Mouse (Mus musculus) embryonic facial prominence, embryonic 11.5 days (tissue): Measurements from ENCODE around the gene Cenpc1. TPM values are rescaled to one million over a fixed set of nuclear protein-coding genes. Genes with fewer than 3 reads are reported as not detected.

Source experiments
- ATAC-seq: fragments of 200-750 bp; cut with Nextera tagmentation; replicated peaks from 2 replicates; pipeline ENCODE4 v1.8.0; 2017; ENCODE audit warnings: low read depth; ENCODE audit not compliant: insufficient number of reproducible peaks, low FRiP score, low TSS enrichment
- DNase-seq: peaks from one replicate; pipeline ENCODE4 v3.0.0-alpha.2; 2015; ENCODE audit warnings: low spot score
- H3K27ac ChIP-seq: fragments of 300-500 bp; sonication (generic); replicated peaks from 2 replicates; pipeline ENCODE4 v1.5.1; 2014; ENCODE audit warnings: mild to moderate bottlenecking, low read depth, low read length, control low read depth
- H3K27me3 ChIP-seq: fragments of 300-500 bp; sonication (generic); 2 replicates; pipeline ENCODE4 v1.6.1; 2014; ENCODE audit warnings: mild to moderate bottlenecking, low read length, moderate library complexity, mixed read lengths; ENCODE audit not compliant: control insufficient read depth, insufficient read depth
- H3K36me3 ChIP-seq: fragments of 300-500 bp; sonication (generic); replicated peaks from 2 replicates; pipeline ENCODE4 v1.6.1; 2014; ENCODE audit warnings: low read depth, mild to moderate bottlenecking, low read length, moderate library complexity, mixed read lengths; ENCODE audit not compliant: control insufficient read depth, insufficient read depth
- H3K4me1 ChIP-seq: fragments of 300-500 bp; sonication (generic); 2 replicates; pipeline ENCODE4 v1.6.1; 2014; ENCODE audit warnings: low read length, mixed read lengths; ENCODE audit not compliant: control insufficient read depth, insufficient read depth
- H3K4me2 ChIP-seq: fragments of 300-500 bp; sonication (generic); 2 replicates; pipeline ENCODE4 v1.6.1; 2014; ENCODE audit warnings: low read depth, mild to moderate bottlenecking, control low read depth, low read length, moderate library complexity
- H3K4me3 ChIP-seq: fragments of 300-500 bp; sonication (generic); 2 replicates; pipeline ENCODE4 v1.5.1; 2014; ENCODE audit warnings: low read depth, low read length, control low read depth
- H3K9ac ChIP-seq: fragments of 300-500 bp; sonication (generic); replicated peaks from 2 replicates; pipeline ENCODE4 v1.6.1; 2014; ENCODE audit warnings: mild to moderate bottlenecking, control low read depth, low read length
- H3K9me3 ChIP-seq: fragments of 300-500 bp; sonication (generic); replicated peaks from 2 replicates; pipeline ENCODE4 v1.6.1; 2016; ENCODE audit warnings: mild to moderate bottlenecking, low read length, inconsistent platforms, mixed read lengths; ENCODE audit not compliant: control insufficient read depth
- WGBS: fragments of 180-500 bp; shearing (Covaris S2); extraction: QIAGEN DNeasy Blood & Tissue Kit; methylation state at CpG from one replicate; pipeline ENCODE4 v1.1.7; 2014; 5-methylcytosine and 5-hydroxymethylcytosine counted together
- polyA plus RNA-seq: library from polyadenylated mRNA; unstranded; fragments of >200 nt; fragmentation: Nextera tagmentation; extraction: Ambion mirVana; gene quantifications from 2 replicates; pipeline ENCODE4 v1.2.1, GENCODE M21; 2014

Gene Cenpc1
- polyA plus RNA-seq = 50.7 and 54.0 TPM in 2 replicates

GRCm38 (mm10) chr5:86065101-86065875 is at the start of gene Cenpc1:
TSS of gene Cenpc1 (minus strand) at chr5:86065583.
- Histone ChIP-seq H3K27ac (peak within 1 kb of the TSS; percentile 88), H3K4me3 (peak within 1 kb of the TSS; percentile 73), H3K27me3 (no peaks in the 10 kb centered on the region), H3K9me3 (no peaks in the 10 kb centered on the region), H3K4me1 (no peaks in the 10 kb centered on the region), H3K36me3 (no peaks in the 10 kb centered on the region), H3K9ac (peak within 1 kb of the TSS; percentile 78), H3K4me2 (peak within 1 kb of the TSS; percentile 40)
- DNase-seq = peak; percentile 97
- under 1% methylated on average over 60 of the region's 60 CpGs for WGBS
- peak; percentile 94 for ATAC-seq

GRCm38 (mm10) chr5:86113997-86114396 is 48.6 kb upstream of the Cenpc1 start:
- DNase-seq (no peak), ATAC-seq (no peak)
- Histone ChIP-seq H3K4me2 (no peak overlapping the region), H3K4me3 (no peak overlapping the region), H3K27me3 (no peaks in the 10 kb centered on the region), H3K9me3 (no peaks in the 10 kb centered on the region), H3K27ac (no peak overlapping the region), H3K4me1 (no peaks in the 10 kb centered on the region), H3K9ac (no peak overlapping the region), H3K36me3 (no peaks in the 10 kb centered on the region)
- WGBS = 84% methylated on average over 1 of the region's 1 CpGs

GRCm38 (mm10) chr5:86113037-86113436 is 47.7 kb upstream of the Cenpc1 start:
- H3K9me3 ChIP-seq = no peaks in the 10 kb centered on the region
- no peaks in the 10 kb centered on the region for H3K36me3 ChIP-seq
- no peaks in the 10 kb centered on the region for H3K27me3 ChIP-seq
- no peak overlapping the region for H3K9ac ChIP-seq
- H3K4me3 ChIP-seq = no peak overlapping the region
- no peaks in the 10 kb centered on the region for H3K4me1 ChIP-seq
- H3K27ac ChIP-seq = no peak overlapping the region
- H3K4me2 ChIP-seq = no peak overlapping the region
- DNase-seq (no peak), ATAC-seq (no peak)
- 94% methylated on average over 2 of the region's 2 CpGs for WGBS

GRCm38 (mm10) chr5:86111074-86111473 is 45.7 kb upstream of the Cenpc1 start:
- Histone ChIP-seq H3K36me3 (no peaks in the 10 kb centered on the region), H3K27me3 (no peaks in the 10 kb centered on the region), H3K4me1 (no peaks in the 10 kb centered on the region), H3K9me3 (no peaks in the 10 kb centered on the region), H3K4me2 (no peak overlapping the region), H3K9ac (no peak overlapping the region), H3K4me3 (no peak overlapping the region), H3K27ac (no peak overlapping the region)
- ATAC-seq = no peak
- whole genome bisulfite sequencing = 89% methylated on average over 1 of the region's 1 CpGs
- no peak for DNase-seq

- Histone ChIP-seq H3K9ac (no peak overlapping the region), H3K4me3 (no peak overlapping the region), H3K4me2 (no peak overlapping the region), H3K9me3 (no peaks in the 10 kb centered on the region), H3K4me1 (no peaks in the 10 kb centered on the region), H3K27me3 (no peaks in the 10 kb centered on the region), H3K27ac (no peak overlapping the region), H3K36me3 (no peaks in the 10 kb centered on the region)
- no peak for DNase-seq
- WGBS = 77% methylated on average over 2 of the region's 2 CpGs
- no peak for ATAC-seq
These were observed 41.2 kb upstream of the Cenpc1 start for GRCm38 (mm10) chr5:86106610-86107009.

DNA sequence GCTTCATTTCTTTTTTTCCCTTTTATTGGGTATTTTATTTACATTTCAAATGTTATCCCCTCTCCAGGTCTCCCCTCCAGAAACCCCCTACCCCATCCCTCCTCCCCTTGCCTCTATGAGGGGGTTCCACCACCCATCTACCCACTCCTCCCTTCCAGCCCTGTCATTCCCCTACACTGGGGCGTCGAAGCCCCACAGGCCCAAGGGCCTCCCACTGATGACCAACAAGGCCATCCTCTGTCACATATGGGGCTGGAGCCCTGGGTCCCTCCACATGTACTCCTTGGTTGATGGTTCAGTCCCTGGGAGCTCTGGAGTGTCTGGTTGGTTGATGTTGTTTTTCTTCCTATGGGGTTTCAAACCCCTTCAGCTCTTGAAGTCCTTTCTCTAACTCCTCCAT is 36.8 kb upstream of the Cenpc1 start:
- Histone ChIP-seq H3K4me1 (no peaks in the 10 kb centered on the region), H3K4me3 (no peak overlapping the region), H3K27me3 (no peaks in the 10 kb centered on the region), H3K9me3 (no peaks in the 10 kb centered on the region), H3K27ac (no peak overlapping the region), H3K4me2 (no peak overlapping the region), H3K9ac (no peak overlapping the region), H3K36me3 (no peaks in the 10 kb centered on the region)
- DNase-seq (no peak), ATAC-seq (no peak)
- WGBS = 89% methylated on average over 2 of the region's 2 CpGs

- H3K9me3 ChIP-seq = no peaks in the 10 kb centered on the region
- H3K36me3 ChIP-seq = no peaks in the 10 kb centered on the region
- no peak overlapping the region for H3K27ac ChIP-seq
- H3K4me1 ChIP-seq = no peaks in the 10 kb centered on the region
- no peak overlapping the region for H3K4me3 ChIP-seq
- ATAC-seq = no peak
- H3K27me3 ChIP-seq = no peaks in the 10 kb centered on the region
- no peak overlapping the region for H3K9ac ChIP-seq
- H3K4me2 ChIP-seq = no peak overlapping the region
- DNase-seq = no peak
- WGBS = 74% methylated on average over 3 of the region's 3 CpGs
These were observed 35.2 kb upstream of the Cenpc1 start for GRCm38 (mm10) chr5:86100621-86101020.

DNA sequence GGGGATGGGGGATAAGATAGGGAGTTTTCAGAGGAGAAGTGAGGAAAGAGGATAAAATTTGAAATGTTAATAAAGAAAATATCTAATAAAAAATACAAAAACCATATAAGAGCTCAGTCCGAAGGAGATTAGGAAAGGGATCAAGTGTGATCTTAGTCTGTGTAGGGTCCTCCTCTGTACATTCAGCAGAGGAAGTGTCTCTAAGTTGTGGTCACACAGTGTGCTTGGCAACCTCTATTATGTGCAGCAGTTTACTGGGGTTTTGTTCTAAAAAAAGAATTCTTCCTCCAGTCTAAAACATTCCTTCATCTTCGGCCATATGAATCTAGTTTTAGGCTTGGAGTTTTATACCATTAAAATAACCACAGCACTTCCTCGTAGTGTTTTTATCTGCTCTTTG is 33.6 kb upstream of the Cenpc1 start:
- no peaks in the 10 kb centered on the region for H3K36me3 ChIP-seq
- DNase-seq (no peak), ATAC-seq (no peak)
- no peak overlapping the region for H3K27ac ChIP-seq
- no peaks in the 10 kb centered on the region for H3K4me1 ChIP-seq
- no peak overlapping the region for H3K4me2 ChIP-seq
- H3K9me3 ChIP-seq = no peaks in the 10 kb centered on the region
- H3K9ac ChIP-seq = no peak overlapping the region
- no peak overlapping the region for H3K4me3 ChIP-seq
- no peaks in the 10 kb centered on the region for H3K27me3 ChIP-seq
- 82% methylated on average over 3 of the region's 3 CpGs for WGBS
